Mouse (Mus musculus): ENCODE measurements around the gene Rnf141. TPM values are rescaled to one million over a fixed set of nuclear protein-coding genes. Genes with fewer than 3 reads are reported as not detected.
A peak's percentile ranks its signal among the peaks of the same experiment; 100 is the strongest.

Gene Rnf141
- total RNA-seq, 1 experiment from 2014 or later = 74.3 TPM

DNA sequence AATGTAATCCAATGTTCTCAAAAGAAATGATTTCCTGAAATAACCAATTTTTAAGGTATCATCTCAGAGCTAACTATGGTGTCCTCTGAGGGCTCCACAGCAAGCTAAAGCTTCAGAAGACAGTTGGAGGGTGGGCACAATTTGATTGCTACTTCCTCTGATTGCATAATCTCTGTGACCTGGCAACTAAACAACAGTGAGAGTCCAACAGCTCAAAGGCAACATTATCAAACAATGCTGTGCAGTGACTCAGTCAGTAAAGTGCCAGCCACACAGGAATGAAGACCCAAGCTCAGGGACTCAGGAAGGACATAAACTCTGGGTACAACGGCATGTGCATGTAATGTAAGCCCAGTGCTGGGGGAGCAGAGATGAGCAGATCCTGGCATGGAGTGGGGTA is 11.2 kb downstream of the Rnf141 start:
- no peak for DNase-seq

DNA sequence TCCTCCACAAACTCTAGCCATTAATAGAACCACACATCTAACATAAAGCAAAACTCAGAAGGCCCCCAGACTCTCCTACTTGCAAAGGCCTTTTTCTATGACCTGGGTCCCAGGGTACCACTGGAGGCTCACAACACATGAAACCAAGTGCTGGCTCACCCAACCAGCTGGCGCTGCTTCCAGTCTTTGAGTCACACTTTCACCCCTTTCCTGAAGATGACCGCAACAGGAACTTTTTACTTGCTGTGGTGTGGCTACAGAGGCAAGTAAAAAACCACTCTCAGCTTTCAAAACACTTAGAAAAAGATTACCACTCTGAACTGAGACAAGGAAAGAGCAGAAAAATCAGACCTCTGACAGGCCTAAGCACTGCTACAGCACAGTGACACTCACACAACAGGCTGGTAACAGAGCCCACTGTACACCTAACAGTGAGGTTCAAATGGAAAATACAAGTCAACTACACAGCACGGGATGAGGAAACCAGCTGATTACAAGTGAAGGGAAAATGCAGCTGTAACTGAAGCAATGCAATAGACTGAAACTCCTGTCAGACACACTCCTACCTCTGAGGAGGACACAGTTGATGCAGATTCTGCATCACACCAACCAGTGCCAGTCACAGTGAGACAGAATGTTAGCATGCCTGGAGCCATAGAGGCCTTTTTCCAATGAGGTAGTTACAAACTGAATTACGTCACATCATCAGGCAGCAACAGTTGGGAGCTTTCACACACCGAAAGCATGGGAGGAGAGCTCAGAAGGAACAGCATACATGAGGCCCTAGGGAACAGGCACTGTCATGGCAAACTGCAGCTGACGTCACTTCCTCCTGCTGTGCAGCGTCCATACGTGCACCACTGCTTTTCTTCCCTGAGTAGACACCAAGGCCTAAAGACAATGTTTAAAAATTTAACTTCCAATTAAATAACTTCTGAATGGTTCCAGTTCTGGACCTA is 20.0 kb downstream of the Rnf141 start:
- no peak for DNase-seq

- DNase-seq = no peak
Measured at GRCm38 (mm10) chr7:110823593-110823992, 20.7 kb downstream of the Rnf141 start.

- DNase-seq = no peak
Measured at GRCm38 (mm10) chr7:110823076-110823475, 21.2 kb downstream of the Rnf141 start.

DNA sequence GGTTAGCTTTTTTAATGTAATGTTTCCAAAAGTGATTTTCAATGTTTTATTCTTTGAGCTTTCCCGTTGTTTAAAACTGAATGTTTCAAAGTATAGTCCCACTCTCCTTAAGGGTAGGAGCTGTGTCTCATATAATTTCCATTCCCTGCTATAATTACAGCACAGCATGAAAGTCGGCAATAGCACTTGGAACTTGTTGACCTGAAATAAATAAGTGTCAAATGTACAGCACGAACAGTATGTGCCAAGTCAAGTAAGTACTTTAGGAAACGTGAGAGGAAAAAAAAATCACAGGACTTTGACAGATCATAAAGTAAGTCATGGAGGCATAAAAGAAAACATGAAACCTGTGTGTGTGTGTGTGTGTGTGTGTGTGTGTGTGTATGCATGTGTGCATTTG is 22.2 kb downstream of the Rnf141 start:
- no peak for DNase-seq

DNA sequence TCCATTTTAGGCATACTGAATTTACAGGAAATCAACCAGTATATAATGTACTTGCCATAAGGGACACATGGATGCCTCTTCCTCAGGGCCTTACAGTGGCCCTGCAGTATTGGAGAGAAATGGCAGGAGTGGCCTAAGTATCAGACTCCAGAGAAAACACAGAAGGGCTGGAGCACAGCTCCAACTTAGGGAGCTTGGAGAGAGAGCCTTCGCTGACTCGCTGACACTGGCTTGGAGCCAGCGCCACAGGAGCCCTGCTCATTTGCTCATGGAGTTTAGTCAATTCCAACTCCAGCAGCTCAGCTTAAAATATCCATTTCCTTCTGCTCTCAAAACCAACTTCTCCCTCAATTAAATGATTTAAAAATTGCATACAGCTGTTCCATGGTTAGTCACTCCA is 22.6 kb downstream of the Rnf141 start:
- peak; percentile 80 for DNase-seq

- no peak for DNase-seq
Measured at GRCm38 (mm10) chr7:110821068-110821467, 23.2 kb downstream of the Rnf141 start.

- no peak for DNase-seq
Measured at GRCm38 (mm10) chr7:110818787-110819350, 25.4 kb downstream of the Rnf141 start.

DNA sequence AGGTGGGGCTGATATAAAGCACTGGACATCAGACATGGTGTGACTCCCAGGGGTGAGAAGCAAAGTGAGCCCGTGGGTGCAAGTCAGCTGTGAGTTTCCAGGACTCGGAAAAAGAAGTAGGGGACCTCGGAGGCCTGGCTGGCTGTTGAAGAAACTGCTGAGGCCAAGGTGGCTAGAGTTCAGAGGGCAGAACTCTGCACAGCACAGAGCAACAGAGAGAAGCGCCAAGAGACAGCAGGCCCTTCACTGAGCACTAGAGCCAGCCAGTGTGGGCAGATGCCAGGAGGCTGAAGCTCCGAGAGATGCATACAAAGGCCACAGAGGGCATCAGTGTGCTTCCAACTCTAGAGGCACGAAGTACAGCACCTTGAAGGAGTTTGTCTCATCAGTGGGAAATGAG is 26.1 kb downstream of the Rnf141 start:
- no peak for DNase-seq

DNA sequence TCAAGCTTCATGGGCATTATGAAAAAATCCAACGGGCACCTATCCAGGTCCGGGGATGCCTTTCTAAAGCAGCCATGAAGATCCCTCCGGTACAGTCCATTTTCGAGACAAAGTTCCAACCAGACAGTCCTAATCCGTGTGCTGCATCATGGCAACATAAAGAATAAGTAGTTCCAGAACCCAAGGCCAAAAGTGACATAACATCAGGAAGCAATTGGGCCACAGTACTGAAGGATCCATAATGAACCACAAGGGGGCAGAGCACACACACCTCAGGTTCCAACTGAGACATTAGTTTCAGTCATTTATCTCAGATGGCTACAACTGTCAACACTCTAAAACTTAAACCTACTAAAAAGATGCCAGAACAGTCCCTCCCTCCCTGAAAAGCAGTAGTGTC is 28.2 kb downstream of the Rnf141 start:
- no peak for DNase-seq

DNA sequence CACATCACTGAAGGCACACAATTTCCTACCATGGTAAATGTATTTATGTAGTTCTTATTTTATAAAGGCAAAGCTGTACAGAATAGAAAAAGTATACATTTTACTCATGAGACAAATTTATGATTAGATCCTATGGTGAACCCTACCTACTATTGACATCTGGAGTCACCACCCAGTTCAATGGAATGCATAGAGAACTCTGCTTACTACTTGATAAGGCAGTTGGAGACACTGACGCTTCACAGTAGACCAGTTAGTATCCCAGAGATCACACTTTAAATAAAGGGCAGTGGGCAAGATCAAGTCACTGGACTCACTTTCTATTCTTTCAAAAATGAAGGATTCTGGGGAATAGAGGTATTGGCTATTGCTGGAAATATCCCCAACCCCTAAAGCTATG is 30.3 kb downstream of the Rnf141 start:
- no peak for DNase-seq

DNA sequence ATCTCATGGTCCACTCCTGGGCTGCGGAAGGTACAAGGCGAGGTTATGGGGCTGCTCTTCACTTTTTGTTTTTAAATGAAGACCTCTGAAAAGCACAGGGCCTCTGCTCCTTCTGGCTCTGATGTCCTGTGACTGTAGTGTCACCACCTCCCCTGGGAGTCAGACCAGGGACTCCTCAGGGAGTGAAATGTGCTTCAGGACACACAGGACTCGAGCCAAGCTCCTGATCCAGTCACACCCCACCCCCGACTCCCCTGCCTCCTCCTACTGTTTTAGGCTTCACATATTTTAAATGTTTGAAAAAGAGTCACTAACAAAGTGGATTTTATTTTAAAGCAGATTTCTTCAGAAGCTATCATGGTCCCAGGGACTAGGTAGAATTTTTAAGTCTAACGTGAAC is 32.7 kb downstream of the Rnf141 start:
- DNase-seq = no peak

DNA sequence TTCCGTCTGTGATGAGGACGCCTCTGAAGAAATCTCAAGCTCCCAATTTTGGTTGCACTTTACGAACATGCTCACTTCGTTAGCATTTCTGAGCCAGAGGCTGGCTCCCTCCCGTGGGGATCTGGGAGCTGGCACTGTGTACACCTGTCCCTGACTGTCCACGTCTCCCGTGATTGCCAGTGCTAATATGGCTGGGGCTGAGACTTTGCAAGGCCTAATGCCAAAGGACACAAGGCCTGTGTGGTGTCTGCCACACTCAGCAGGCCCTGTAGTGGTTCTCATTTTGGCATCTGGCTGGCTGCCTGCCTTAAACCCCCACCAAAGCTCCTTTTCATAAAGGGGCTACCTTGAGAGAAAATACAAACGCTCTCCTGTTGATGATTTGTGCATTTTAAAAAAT is 33.3 kb downstream of the Rnf141 start:
- no peak for DNase-seq

DNA sequence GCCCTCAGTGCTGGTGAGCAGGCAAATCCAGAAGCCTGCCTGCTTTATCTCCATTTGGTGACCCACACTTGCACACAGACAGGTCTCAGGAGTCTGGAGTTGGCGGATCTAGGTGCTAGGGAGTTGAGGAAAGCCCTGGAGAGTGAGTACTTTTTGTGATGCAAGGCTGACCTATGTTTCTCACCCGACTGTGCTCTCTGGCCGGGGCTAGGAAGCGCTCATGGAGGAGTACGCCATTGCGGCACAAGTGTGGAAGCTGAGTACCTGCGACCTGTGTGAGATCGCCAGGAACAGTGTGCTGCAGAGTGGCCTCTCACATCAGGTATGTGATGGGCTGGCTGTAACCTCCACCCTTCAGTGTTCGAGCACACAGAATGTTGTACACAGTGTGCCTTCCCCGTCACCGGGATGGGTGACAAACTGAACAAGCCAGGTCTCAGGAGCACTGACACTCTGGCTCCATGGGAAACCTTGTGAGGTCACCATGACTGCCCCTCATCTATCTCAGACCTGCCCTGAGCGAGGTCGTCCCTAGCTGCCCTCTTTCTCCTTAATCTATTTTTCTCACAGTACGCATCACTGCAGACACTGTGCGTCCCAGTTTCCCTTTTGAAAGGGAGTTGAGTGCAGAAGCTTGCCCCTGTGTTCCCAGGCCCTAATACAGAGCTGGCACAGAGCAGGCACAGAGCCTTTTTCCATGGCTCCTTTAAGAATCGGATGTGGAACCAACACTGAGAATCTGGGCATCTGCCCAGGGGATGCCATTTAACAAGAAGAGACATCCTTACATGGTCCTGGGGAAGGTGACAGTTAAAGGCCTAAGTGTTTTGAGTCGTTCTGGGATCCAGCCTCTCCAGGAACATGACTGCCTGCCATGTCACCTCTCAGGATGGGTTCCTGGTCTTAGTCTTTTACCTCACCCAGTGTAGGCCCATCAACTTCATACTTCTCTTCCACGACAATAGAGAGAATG is 34.4 kb downstream of the Rnf141 start:
- DNase-seq = no peak

- DNase-seq = no peak
Measured at GRCm38 (mm10) chr7:110808962-110809361, 35.3 kb downstream of the Rnf141 start.

- no peak for DNase-seq
Measured at GRCm38 (mm10) chr7:110807460-110808030, 36.7 kb downstream of the Rnf141 start.

GRCm38 (mm10) chr7:110804266-110804665 is 40.0 kb downstream of the Rnf141 start:
- peak; percentile 46 for DNase-seq

DNA sequence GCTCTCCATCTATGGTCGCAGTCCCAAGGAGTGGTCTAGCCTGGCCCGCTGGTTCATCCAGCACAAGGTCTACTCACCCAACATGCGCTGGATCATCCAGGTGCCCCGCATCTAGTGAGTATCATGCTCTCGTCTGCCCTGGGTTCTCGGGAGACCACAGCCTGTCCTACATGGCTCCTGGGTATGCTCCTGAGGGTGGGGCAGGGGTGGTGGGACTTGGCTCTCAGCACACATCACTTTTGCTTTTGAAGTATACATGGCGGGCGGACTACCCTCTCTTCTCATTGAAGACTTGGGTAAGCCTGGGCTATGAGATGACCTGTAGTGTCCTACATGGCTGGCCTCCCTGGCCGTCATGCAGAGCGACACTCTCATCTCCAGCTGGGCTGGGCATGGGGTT is 41.1 kb downstream of the Rnf141 start:
- no peak for DNase-seq

- peak; percentile 77 for DNase-seq
Measured at GRCm38 (mm10) chr7:110801028-110801427, 43.2 kb downstream of the Rnf141 start.

- DNase-seq = no peak
Measured at GRCm38 (mm10) chr7:110797722-110798409, 46.4 kb downstream of the Rnf141 start.

DNA sequence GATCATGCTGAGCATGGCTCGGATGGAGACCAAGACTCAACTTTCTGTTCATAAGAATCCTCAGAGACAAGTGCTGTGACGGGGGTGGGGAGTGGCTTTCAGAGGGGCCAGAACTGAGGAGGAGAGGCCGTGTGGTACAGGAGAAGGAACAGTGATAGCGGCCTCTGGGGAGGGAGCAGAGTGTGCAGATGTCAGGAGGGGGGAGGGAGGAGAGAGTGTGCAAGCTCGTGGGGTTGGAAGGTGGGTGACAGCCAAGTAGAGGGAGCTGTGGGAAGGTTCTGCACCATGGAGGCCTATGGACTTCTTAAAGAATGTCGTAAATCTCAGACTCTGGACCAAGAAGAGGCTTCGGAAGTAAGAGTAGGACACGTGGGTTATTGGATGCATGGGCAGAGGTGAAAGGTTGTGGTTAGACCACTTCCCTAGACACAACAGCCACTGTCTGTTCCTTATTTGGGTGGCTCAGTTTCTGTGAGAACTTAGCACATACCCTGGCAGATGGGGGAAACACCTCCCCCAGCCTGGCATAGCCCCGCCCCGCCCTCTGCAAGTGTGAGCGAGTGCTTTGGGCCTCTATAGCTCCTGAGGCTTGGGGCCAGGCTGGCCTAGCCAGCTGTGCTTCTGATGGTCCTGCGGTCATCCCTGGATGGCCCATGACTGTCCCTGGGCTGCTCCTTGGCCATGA is 47.7 kb downstream of the Rnf141 start:
- no peak for DNase-seq
